Mouse (Mus musculus) midbrain, embryonic 16.5 days (tissue): ENCODE results near the gene Mrpl41. TPM values are rescaled to one million over a fixed set of nuclear protein-coding genes. Genes with fewer than 3 reads are reported as not detected.
"Not testable (repeated sequence)": the region's sequence is repeated elsewhere in the genome, so short reads cannot be mapped to it uniquely, and the experiment has no call there.

ENCODE experiments used
- ATAC-seq: fragments of 200-750 bp; cut with Nextera tagmentation; 2 replicates; pipeline ENCODE4 v1.8.0; 2017; ENCODE audit warnings: moderate TSS enrichment
- H3K27ac ChIP-seq: fragments of 300-500 bp; sonication (generic); 2 replicates; pipeline ENCODE4 v1.5.1; 2014; ENCODE audit warnings: mild to moderate bottlenecking, low read length, mixed read lengths
- H3K27me3 ChIP-seq: fragments of 300-500 bp; sonication (generic); 2 replicates; pipeline ENCODE4 v1.6.1; 2014; ENCODE audit warnings: low read depth, low read length, mixed read lengths; ENCODE audit not compliant: control insufficient read depth, insufficient read depth
- H3K36me3 ChIP-seq: fragments of 300-500 bp; sonication (generic); 2 replicates; pipeline ENCODE4 v1.6.1; 2014; ENCODE audit warnings: mild to moderate bottlenecking, low read length, moderate library complexity, mixed read lengths; ENCODE audit not compliant: control insufficient read depth, insufficient read depth
- H3K4me1 ChIP-seq: fragments of 300-500 bp; sonication (generic); 2 replicates; pipeline ENCODE4 v1.6.1; 2014; ENCODE audit warnings: mild to moderate bottlenecking, low read length, mixed read lengths; ENCODE audit not compliant: control insufficient read depth, insufficient read depth
- H3K4me2 ChIP-seq: fragments of 300-500 bp; sonication (generic); 2 replicates; pipeline ENCODE4 v1.6.1; 2014; ENCODE audit warnings: mild to moderate bottlenecking, low read length, mixed read lengths
- H3K4me3 ChIP-seq: fragments of 300-500 bp; sonication (generic); 2 replicates; pipeline ENCODE4 v1.5.1; 2014; ENCODE audit warnings: low read depth, mild to moderate bottlenecking, low read length, moderate library complexity, mixed read lengths
- H3K9ac ChIP-seq: fragments of 300-500 bp; sonication (generic); 2 replicates; pipeline ENCODE4 v1.6.1; 2014; ENCODE audit warnings: low read depth, low read length, mixed read lengths
- H3K9me3 ChIP-seq: fragments of 300-500 bp; sonication (generic); replicated peaks from 2 replicates; pipeline ENCODE4 v1.6.1; 2014; ENCODE audit warnings: mild to moderate bottlenecking, low read length, mixed read lengths; ENCODE audit not compliant: control insufficient read depth, poor library complexity, severe bottlenecking
- WGBS: fragments of 180-500 bp; shearing (Covaris S2); extraction: QIAGEN DNeasy Blood & Tissue Kit; methylation state at CpG from one replicate; pipeline ENCODE4 v1.1.7; 2014; 5-methylcytosine and 5-hydroxymethylcytosine counted together
- polyA plus RNA-seq: library from polyadenylated mRNA; unstranded; fragments of >200 nt; fragmentation: Nextera tagmentation; extraction: Ambion mirVana; gene quantifications from 2 replicates; pipeline ENCODE4 v1.2.1, GENCODE M21; 2015

Mrpl41 gene
- polyA plus RNA-seq, 1 experiment from 2014 or later, result 147 TPM

- peak; percentile 97 for ATAC-seq
- peaks cover 16% of the 10 kb centered on the region for H3K4me1 ChIP-seq
- H3K9me3 ChIP-seq, result no peaks in the 10 kb centered on the region
- H3K27ac ChIP-seq, result peak within 1 kb of the TSS; percentile 69
- peaks cover 12% of the 10 kb centered on the region for H3K36me3 ChIP-seq
- WGBS, result 0% methylated on average over 87 of the region's 108 CpGs
- no peaks in the 10 kb centered on the region for H3K27me3 ChIP-seq
- H3K4me2 ChIP-seq, result peak within 1 kb of the TSS; percentile 96
- H3K4me3 ChIP-seq, result peak within 1 kb of the TSS; percentile 98
- peak within 1 kb of the TSS; percentile 89 for H3K9ac ChIP-seq
Measured at GRCm38 (mm10) chr2:24949421-24950188, 25.3 kb downstream of the Mrpl41 start, which contains the start of gene Zmynd19. Gene Zmynd19, plus strand, starts transcription at chr2:24949792.

- 58% methylated on average over 2 of the region's 2 CpGs for WGBS
- not testable (repeated sequence) for H3K27ac ChIP-seq, H3K36me3 ChIP-seq, H3K9me3 ChIP-seq, H3K4me2 ChIP-seq, H3K4me3 ChIP-seq, H3K27me3 ChIP-seq, H3K4me1 ChIP-seq, H3K9ac ChIP-seq, ATAC-seq
Measured at GRCm38 (mm10) chr2:24944304-24944703, 30.6 kb downstream of the Mrpl41 start.

GRCm38 (mm10) chr2:24942092-24942491, 32.8 kb downstream of the Mrpl41 start:
- no peaks in the 10 kb centered on the region for H3K4me1 ChIP-seq

GRCm38 (mm10) chr2:24935057-24935796, 39.7 kb downstream of the Mrpl41 start, which contains the start of gene Arrdc1:
Gene Arrdc1, minus strand, starts transcription at chr2:24935252.
- Histone ChIP-seq H3K4me1 (peaks cover 12% of the 10 kb centered on the region), H3K9me3 (no peaks in the 10 kb centered on the region), H3K36me3 (no peaks in the 10 kb centered on the region), H3K4me2 (peak within 1 kb of the TSS; percentile 68), H3K27ac (peak within 1 kb of the TSS; percentile 53), H3K9ac (peak within 1 kb of the TSS; percentile 77), H3K27me3 (no peaks in the 10 kb centered on the region), H3K4me3 (peak within 1 kb of the TSS; percentile 57)
- 0% methylated on average over 40 of the region's 49 CpGs for WGBS
- ATAC-seq, result peak; percentile 91

More at GRCm38 (mm10) chr2:24942092-24942491, 32.8 kb downstream of the Mrpl41 start:
- Histone ChIP-seq H3K36me3 (no peaks in the 10 kb centered on the region), H3K9ac (no peak overlapping the region), H3K4me2 (no peak overlapping the region), H3K27me3 (no peaks in the 10 kb centered on the region), H3K9me3 (no peaks in the 10 kb centered on the region), H3K4me3 (no peak overlapping the region), H3K27ac (no peak overlapping the region)
- ATAC-seq, result no peak
- WGBS, result 87% methylated on average over 4 of the region's 4 CpGs

GRCm38 (mm10) chr2:24934441-24934963, 40.4 kb downstream of the Mrpl41 start:
- H3K9ac ChIP-seq, result peak overlapping the region; percentile 77

GRCm38 (mm10) chr2:24929593-24929992, 45.3 kb downstream of the Mrpl41 start:
- Histone ChIP-seq H3K27me3 (no peaks in the 10 kb centered on the region), H3K4me3 (no peak overlapping the region), H3K9ac (no peak overlapping the region), H3K36me3 (peaks cover 5% of the 10 kb centered on the region; the same call in 1 of the 2 replicates), H3K9me3 (no peaks in the 10 kb centered on the region), H3K4me2 (no peak overlapping the region), H3K27ac (no peak overlapping the region), H3K4me1 (peaks cover 12% of the 10 kb centered on the region)
- 92% methylated on average over 5 of the region's 5 CpGs for WGBS
- no peak for ATAC-seq

More at GRCm38 (mm10) chr2:24934441-24934963, 40.4 kb downstream of the Mrpl41 start:
- Histone ChIP-seq H3K27me3 (no peaks in the 10 kb centered on the region), H3K36me3 (no peaks in the 10 kb centered on the region), H3K4me2 (peak overlapping the region; percentile 68), H3K27ac (0 out of 2 replicates have a peak overlapping the region, but pooled peaks have one; percentile 34), H3K9me3 (no peaks in the 10 kb centered on the region), H3K4me3 (peak overlapping the region; percentile 57), H3K4me1 (peaks cover 12% of the 10 kb centered on the region)
- 2% methylated on average over 18 of the region's 19 CpGs for WGBS
- peak; percentile 69 for ATAC-seq

GRCm38 (mm10) chr2:24929119-24929518, 45.8 kb downstream of the Mrpl41 start:
- no peaks in the 10 kb centered on the region for H3K27me3 ChIP-seq
- H3K4me3 ChIP-seq, result no peak overlapping the region
- ATAC-seq, result no peak
- H3K9ac ChIP-seq, result no peak overlapping the region
- no peaks in the 10 kb centered on the region for H3K9me3 ChIP-seq
- no peak overlapping the region for H3K27ac ChIP-seq
- no peak overlapping the region for H3K4me2 ChIP-seq
- 62% methylated on average over 2 of the region's 2 CpGs for WGBS
- H3K4me1 ChIP-seq, result peaks cover 10% of the 10 kb centered on the region
- H3K36me3 ChIP-seq, result peaks cover 5% of the 10 kb centered on the region; the same call in 1 of the 2 replicates

GRCm38 (mm10) chr2:24927810-24928479, 47.0 kb downstream of the Mrpl41 start:
- WGBS, result 63% methylated on average over 4 of the region's 4 CpGs
- H3K27ac ChIP-seq, result no peak overlapping the region

More at GRCm38 (mm10) chr2:24927810-24928479, 47.0 kb downstream of the Mrpl41 start:
- H3K4me1 ChIP-seq, result no peaks in the 10 kb centered on the region
- ATAC-seq, result no peak
- H3K4me2 ChIP-seq, result no peak overlapping the region
- no peak overlapping the region for H3K4me3 ChIP-seq
- H3K36me3 ChIP-seq, result peaks cover 5% of the 10 kb centered on the region; the same call in 1 of the 2 replicates
- no peak overlapping the region for H3K9ac ChIP-seq
- no peaks in the 10 kb centered on the region for H3K9me3 ChIP-seq
- H3K27me3 ChIP-seq, result no peaks in the 10 kb centered on the region
